Mouse (Mus musculus) bone marrow macrophage, adult 2 months (primary cell): ENCODE results near the gene Dst.

Experiments
- CTCF ChIP-seq: IDR thresholded peaks from 2 replicates; pipeline ENCODE4 v1.5.1; 2012; ENCODE audit warnings: low read depth, mild to moderate bottlenecking, low read length, moderate library complexity
- POLR2A ChIP-seq: IDR thresholded peaks from 2 replicates; pipeline ENCODE4 v1.6.1; 2012; ENCODE audit warnings: mild to moderate bottlenecking, low read depth, low read length, borderline replicate concordance

DNA sequence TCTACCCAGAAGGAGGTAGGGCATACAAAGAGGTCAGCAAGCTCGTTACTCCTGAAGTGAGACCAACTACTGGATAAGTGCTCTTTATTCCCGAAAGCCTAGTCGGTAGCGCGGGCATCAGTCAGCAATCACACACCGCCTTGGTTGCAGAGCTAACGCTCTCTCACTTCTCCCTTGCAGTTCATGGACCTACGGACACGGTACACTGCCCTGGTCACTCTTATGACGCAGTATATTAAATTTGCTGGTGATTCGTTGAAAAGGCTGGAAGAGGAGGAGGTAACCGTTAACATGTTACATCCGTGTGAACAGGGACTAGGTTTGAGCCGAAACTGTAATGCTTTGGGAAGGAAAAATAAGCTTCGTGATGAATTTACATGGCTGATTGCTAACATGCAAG, 266.5 kb downstream of the Dst start:
- TF ChIP-seq POLR2A (no peak), CTCF (no peak)
